Mouse (Mus musculus) megakaryocyte, adult 5-6 weeks (primary cell): ENCODE data around the gene Ints12. TPM values are rescaled to one million over a fixed set of nuclear protein-coding genes. Genes with fewer than 3 reads are reported as not detected.
A peak's percentile ranks its signal among the peaks of the same experiment; 100 is the strongest.

ENCODE experiments used
- ATAC-seq: 2 replicates; pipeline ENCODE4 v1.8.0; 2016; ENCODE audit warnings: mild to moderate bottlenecking, inconsistent platforms; ENCODE audit not compliant: poor library complexity, severe bottlenecking
- total RNA-seq, 2 experiments: library from RNA; stranded (forward) in 1 of 2; stranded (reverse) in 1 of 2; fragments of 153-499, 151-499 nt in 1 of 2; fragments of 221-1000, 200-1000 nt in 1 of 2; gene quantifications; 2 replicates each; pipeline versions ENCODE4 v1.2.3 to v1.2.4; 2015 to 2017

Gene Ints12
- total RNA-seq (2015) (44.9 and 45.4 TPM in 2 replicates), total RNA-seq (2017) (26.7 and 30.2 TPM in 2 replicates)

DNA sequence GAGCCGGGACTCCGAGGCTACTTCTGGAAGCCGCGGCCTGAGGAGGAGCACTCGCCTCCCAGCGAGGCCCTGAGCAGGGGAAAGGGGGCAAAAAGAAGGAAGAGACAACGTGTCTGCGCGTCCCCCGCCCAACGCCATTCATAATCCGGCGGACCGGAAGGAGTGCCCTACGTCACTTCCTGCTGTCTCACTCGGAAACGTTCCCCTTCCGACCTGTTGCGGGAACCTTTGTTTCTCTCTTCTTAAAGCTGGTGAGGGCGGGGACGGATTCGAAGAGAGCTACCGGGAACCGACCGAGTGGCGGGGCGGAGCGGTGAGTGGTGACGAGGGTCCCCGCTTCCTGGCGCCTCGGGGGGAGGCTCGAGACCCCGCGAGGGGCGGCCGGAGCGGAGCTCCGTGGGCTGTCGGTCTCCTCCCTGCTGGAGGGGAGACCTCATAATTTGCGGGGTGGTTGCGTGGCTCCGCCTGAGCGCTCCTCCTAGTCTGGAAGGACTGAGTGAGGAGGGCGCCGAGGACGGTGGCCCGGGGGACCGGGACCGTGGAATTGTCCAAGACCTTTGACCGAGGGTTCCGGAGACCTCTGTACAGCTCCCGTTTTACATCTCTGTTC, at the start of gene Ints12, which contains the start of gene Gstcd:
TSS of gene Ints12 (plus strand) at position 177 of the 610 bp plus-strand sequence.
TSS of gene Gstcd (minus strand) at position 370 of the 610 bp plus-strand sequence.
- peak; percentile 74 for ATAC-seq

GRCm38 (mm10) chr3:133052068-133052467, 39.6 kb upstream of the Ints12 start:
- no peak for ATAC-seq

DNA sequence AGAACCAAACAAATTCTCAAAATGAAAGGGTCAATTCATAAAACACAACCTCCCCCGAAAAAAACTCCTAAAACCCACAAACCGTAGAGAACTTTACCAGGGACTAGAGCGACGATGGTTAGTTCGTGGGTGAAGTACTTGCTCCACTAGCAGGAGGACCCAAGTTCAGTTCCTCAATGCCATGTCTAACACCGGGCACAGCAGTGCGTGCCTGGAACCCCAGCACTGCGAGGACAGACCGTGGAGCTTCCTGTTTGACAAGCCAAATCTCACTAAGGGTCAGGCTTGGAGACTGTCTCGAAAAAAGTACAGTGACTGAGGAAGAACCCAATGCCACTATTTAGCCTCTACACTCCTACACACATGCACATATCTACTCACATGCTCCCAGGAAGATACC, 16.1 kb upstream of the Ints12 start:
- ATAC-seq: peak; percentile 57

DNA sequence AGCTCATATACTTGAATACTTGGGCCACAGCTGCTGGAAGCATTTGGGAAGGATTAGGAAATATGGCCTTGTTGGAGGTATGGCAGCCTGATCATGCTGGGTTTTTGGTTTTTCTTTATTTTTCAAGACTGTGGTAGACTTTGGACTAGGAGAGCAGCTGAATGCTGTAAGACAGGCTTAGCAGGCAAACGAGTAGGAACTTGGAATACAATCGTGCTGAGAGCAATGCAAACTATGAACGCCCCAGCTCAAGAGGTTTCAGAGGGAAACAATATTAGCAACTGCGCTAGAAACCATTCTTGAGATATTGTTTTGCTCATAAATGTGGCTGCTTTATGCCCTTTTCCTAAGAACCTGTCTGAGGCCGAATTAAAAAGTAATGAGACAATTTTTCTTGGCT, 8.9 kb upstream of the Ints12 start:
- no peak for ATAC-seq

- ATAC-seq: peak; percentile 90
These were observed 5.8 kb upstream of the Ints12 start for GRCm38 (mm10) chr3:133085858-133086257.

GRCm38 (mm10) chr3:133090247-133091120, 1.2 kb upstream of the Ints12 start:
- ATAC-seq: no peak

GRCm38 (mm10) chr3:133091121-133091663, 448 bp upstream of the Ints12 start:
- peak; percentile 16 for ATAC-seq

- ATAC-seq: peak; percentile 39
These were observed 724 bp downstream of the Ints12 start for GRCm38 (mm10) chr3:133092274-133092853.

DNA sequence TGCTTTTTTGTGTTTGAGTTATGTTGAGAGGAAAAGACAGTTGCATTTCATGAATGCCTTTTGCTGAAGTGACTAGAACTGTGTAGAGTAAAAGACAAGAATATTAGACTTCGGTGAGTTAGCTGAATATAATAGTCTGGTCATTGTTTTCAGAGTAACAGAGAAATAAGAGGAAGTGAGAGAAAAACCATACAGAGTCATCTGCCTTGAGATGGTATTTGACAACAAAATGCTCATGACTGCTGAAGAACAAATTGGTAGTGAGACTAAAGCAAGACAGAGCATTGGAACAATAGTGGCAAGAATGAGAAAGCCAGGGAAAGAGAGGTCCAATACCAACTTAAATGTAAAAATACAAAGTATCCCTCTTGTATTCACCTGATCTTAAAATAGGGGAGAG, 1.3 kb downstream of the Ints12 start:
- ATAC-seq: peak; percentile 20

DNA sequence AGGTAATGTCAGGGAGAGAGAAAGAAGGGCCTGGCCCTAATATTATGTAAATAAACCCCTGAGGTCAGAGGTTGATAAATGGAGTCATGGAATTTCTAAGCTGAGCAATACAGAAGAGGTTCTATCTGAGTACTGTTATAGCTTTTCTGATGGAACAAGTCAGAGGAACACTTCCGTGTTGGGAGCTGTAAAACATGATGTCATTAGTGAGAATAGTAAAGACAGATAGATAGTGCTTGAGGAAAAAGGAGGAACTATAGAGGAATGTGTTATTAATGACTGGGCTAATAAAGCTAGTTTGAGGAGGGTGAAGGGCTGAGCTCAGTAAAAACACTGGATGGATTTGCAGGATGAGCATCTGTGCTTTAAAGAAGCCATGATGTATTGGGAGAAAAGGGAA, 2.7 kb downstream of the Ints12 start:
- no peak for ATAC-seq

- no peak for ATAC-seq
These were observed 6.3 kb downstream of the Ints12 start for GRCm38 (mm10) chr3:133097936-133098335.

DNA sequence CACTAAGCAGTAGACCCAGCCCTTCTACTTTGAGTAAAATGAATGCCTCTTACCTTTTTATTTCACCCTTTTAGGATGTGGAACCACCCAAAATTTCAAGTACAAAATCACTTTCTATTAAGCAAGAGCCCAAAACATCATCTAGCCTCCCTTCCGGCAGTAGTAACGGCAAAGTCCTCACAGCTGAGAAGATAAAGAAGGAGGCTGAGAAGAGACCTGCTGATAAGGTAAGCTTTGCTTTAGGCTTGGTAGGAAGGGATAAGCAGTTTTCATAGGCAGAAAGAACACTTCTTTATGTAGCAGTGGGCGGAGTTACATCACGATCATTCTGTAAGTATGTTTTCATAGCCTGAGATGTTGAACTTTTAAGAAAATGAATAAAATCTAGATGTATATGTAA, 6.7 kb downstream of the Ints12 start:
- ATAC-seq: no peak

DNA sequence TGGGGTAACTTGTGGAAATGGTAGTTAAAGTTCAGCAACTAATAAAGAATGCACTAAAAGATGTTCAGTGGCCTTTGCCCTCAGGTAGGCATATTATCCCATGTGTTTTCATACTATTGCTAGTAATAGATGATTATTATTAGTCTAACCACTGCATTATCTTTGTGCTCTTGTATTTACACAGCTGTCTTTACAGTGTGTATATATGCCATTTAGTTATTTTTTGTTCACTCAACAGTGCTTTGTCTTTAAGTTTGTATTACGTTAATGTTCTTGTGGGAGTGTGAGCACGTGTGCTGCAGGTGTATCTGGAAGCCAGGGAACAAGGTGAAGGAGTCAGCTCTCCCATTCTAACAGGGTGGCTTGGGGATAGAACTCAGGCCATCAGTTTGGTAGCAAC, 7.3 kb downstream of the Ints12 start:
- ATAC-seq: no peak

DNA sequence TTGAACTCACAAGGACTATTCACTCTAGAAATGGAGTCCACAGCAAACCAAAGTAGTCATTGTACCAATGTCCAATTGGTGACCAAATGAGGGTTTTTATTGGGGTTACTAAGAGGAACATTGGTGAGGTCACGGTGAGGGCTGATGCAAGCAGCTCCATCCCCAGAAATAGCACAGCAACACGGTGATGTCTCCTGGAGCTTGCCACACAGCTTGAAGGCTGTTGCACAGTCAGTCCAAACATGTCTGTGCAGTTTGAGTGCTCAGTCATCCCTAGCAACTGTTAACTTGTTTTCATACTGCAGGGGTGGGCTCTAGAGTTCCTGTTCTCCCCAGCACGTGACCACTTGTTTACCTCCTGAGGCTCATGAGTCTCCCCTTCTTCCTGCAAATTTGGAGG, 12.1 kb downstream of the Ints12 start:
- no peak for ATAC-seq

GRCm38 (mm10) chr3:133104436-133104835, 12.8 kb downstream of the Ints12 start:
- ATAC-seq: no peak

- no peak for ATAC-seq
These were observed 17.1 kb downstream of the Ints12 start for GRCm38 (mm10) chr3:133108731-133109130.

GRCm38 (mm10) chr3:133109844-133110243, 18.2 kb downstream of the Ints12 start:
- no peak for ATAC-seq

DNA sequence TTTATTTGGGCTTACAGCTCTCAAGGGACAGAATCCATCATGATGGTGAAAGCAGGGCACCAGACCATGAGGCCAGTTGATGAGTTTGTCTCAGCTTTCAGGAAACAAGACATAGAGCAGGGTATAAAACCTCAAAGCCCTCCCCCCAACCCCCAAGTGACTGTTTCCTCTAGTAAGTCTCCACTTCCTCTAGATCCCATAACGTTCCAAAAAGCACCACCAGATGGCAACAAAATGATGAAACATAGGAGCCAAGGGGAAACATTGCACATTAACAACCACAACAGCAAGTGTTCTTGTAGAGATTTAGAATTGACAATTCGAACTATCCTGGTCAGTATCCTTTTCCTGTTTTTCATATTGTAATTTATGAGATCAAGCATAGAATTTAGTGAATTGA, 20.1 kb downstream of the Ints12 start:
- peak; percentile 92 for ATAC-seq

DNA sequence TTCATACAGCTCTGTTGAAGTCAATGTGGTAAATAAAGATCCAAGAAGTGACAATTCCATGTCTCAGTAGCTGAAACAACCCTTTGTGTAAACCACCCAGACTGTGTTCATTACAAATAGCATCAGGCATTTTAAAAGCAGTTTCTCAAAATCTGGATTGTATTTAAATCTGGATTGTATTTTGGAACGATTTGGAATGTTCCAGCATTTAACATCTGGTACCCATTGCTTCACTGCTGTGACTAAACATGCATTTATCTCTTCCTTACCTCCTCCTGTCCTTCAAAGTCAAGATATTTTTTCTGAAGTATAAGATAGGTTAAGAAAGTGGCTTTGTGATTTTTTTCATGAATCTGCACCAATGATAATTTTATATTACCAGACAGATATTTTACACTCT, 21.6 kb downstream of the Ints12 start:
- no peak for ATAC-seq

DNA sequence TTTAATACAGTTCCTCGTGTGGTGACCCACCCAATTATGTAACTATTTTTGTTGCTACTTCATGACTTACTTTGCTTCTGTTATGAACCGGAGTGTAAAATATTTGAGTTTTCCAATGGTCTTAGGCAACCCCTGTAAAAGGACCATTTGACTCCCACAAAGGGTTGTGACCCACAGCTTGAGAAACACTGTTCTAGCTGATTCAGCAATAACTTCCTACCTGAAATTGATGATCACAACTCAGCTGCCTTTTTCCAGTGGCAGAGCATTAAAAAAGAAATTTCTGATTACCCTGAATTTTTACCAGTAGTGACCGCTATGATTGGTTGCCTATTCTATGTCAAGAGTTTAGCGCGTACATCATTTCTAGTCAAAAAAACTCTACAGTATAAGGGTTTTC, 39.7 kb downstream of the Ints12 start:
- no peak for ATAC-seq

DNA sequence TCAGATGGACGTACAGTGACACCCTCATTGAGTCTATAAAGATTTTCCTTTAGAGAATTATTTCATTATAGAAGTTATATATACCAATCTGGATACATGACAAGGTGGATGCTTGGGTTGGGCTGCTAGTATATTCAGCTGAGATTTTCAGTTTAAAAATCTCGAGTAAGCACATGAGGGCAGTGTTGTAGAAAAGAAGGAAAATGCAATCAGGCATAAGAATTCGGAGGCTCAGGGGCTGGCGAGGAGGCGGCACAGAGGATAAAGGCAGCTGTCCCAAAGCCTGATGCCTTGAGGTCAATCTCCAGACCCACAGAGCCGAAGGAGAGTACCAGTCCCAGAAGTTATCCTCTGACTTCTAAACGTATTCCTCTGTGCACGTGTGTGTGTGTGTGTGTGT, 41.0 kb downstream of the Ints12 start:
- ATAC-seq: no peak
